Mouse (Mus musculus): ENCODE data around the gene Cblb.

GRCm38 (mm10) chr16:52007006-52007405 lies 24.0 kb upstream of the Cblb start:
- TF ChIP-seq EP300 (IDR thresholded peaks at IDR 0.05; ENCODE audit: low read depth) (no peak), CTCF (IDR thresholded peaks at IDR 0.05; ENCODE audit: low read depth) (no peak)

Measured in liver, postnatal 0 days (tissue).